Mouse (Mus musculus) MEL (cell line): ENCODE data around the gene Timp2. TPM values are rescaled to one million over a fixed set of nuclear protein-coding genes. Genes with fewer than 3 reads are reported as not detected.

Experiments
- DNase-seq: peaks from one replicate; pipeline ENCODE4 v3.0.0; 2011; ENCODE audit warnings: low read depth, low spot score
- H3K27ac ChIP-seq: 2 replicates; pipeline ENCODE4 v1.5.1; 2012; ENCODE audit warnings: low read depth, mild to moderate bottlenecking, control low read depth, low read length, moderate library complexity; ENCODE audit not compliant: control insufficient read depth
- H3K27me3 ChIP-seq, 2 experiments: fragments of 150-350 bp in 1 of 2; sonication (generic) in 1 of 2; 2 replicates each; pipeline ENCODE4 v1.6.1; 2012; ENCODE audit warnings: low read length in 2 of 2, mild to moderate bottlenecking in 2 of 2, improper control_type of control experiment in 1 of 2, moderate library complexity in 1 of 2; ENCODE audit not compliant: insufficient read depth in 2 of 2, control insufficient read depth in 1 of 2
- H3K36me3 ChIP-seq, 2 experiments: 2 replicates each; pipeline ENCODE4 v1.6.1; 2012 to 2014; ENCODE audit warnings: low read length in 2 of 2, improper control_type of control experiment in 1 of 2, inconsistent platforms in 1 of 2, mild to moderate bottlenecking in 1 of 2; ENCODE audit not compliant: insufficient read depth in 2 of 2, control insufficient read depth in 1 of 2
- H3K4me1 ChIP-seq, 2 experiments: fragments of 150-350 bp in 1 of 2; sonication (generic) in 1 of 2; 2 replicates each; pipeline ENCODE4 v1.6.1; 2012; ENCODE audit warnings: low read length in 2 of 2, improper control_type of control experiment in 1 of 2, mild to moderate bottlenecking in 1 of 2; ENCODE audit not compliant: insufficient read depth in 2 of 2, control insufficient read depth in 1 of 2
- H3K4me3 ChIP-seq, 2 experiments: fragments of 150-350 bp in 1 of 2; sonication (generic) in 1 of 2; 2 replicates each; pipeline ENCODE4 v1.5.1; 2012; ENCODE audit warnings: low read depth in 2 of 2, low read length in 2 of 2, mild to moderate bottlenecking in 2 of 2, moderate library complexity in 2 of 2, control low read depth in 1 of 2, improper control_type of control experiment in 1 of 2; ENCODE audit not compliant: control insufficient read depth in 1 of 2, insufficient read depth in 1 of 2
- H3K79me2 ChIP-seq: 2 replicates; pipeline ENCODE4 v1.6.1; 2012; ENCODE audit warnings: mild to moderate bottlenecking, low read length, moderate library complexity; ENCODE audit not compliant: control insufficient read depth, poor library complexity, insufficient read depth
- H3K9ac ChIP-seq: 2 replicates; pipeline ENCODE4 v1.6.1; 2012; ENCODE audit warnings: low read depth, mild to moderate bottlenecking, control low read depth, low read length, moderate library complexity; ENCODE audit not compliant: control insufficient read depth, poor library complexity, severe bottlenecking
- H3K9me3 ChIP-seq: fragments of 150-350 bp; sonication (generic); replicated peaks from 2 replicates; pipeline ENCODE4 v1.6.1; 2012; ENCODE audit warnings: mild to moderate bottlenecking, low read length, improper control_type of control experiment, moderate library complexity; ENCODE audit not compliant: insufficient read depth
- BHLHE40 ChIP-seq: IDR thresholded peaks from 2 replicates; pipeline ENCODE4 v1.6.1; 2012; ENCODE audit warnings: low read depth, mild to moderate bottlenecking, inconsistent platforms, low read length, improper control_type of control experiment, borderline replicate concordance
- CHD2 ChIP-seq: IDR thresholded peaks from 2 replicates; pipeline ENCODE4 v1.6.1; 2011; ENCODE audit warnings: low read length, improper control_type of control experiment
- CTCF ChIP-seq, 3 experiments: IDR thresholded peaks in 2 of 3; conservative IDR thresholded peaks in 1 of 3; 2 replicates each; pipeline ENCODE4 v1.5.1; 2011 to 2012; ENCODE audit warnings: low read length in 3 of 3, low read depth in 2 of 3, mild to moderate bottlenecking in 2 of 3, improper control_type of control experiment in 1 of 3, inconsistent platforms in 1 of 3, mixed read lengths in 1 of 3, moderate library complexity in 1 of 3; ENCODE audit not compliant: control insufficient read depth in 1 of 3, insufficient read depth in 1 of 3, poor library complexity in 1 of 3, severe bottlenecking in 1 of 3
- E2F4 ChIP-seq: IDR thresholded peaks from 2 replicates; pipeline ENCODE4 v1.6.1; 2011; ENCODE audit warnings: low read depth, low read length, improper control_type of control experiment, borderline replicate concordance
- ELF1 ChIP-seq: IDR thresholded peaks from 2 replicates; pipeline ENCODE4 v1.6.1; 2014; ENCODE audit warnings: low read depth, mild to moderate bottlenecking, inconsistent platforms, low read length, improper control_type of control experiment, moderate library complexity
- EP300 ChIP-seq, 2 experiments: IDR thresholded peaks; 2 replicates each; pipeline ENCODE4 v1.6.1; 2011; ENCODE audit warnings: improper control_type of control experiment in 2 of 2, low read length in 2 of 2, low read depth in 1 of 2, mild to moderate bottlenecking in 1 of 2
- ETS1 ChIP-seq: IDR thresholded peaks from 2 replicates; pipeline ENCODE4 v1.6.1; 2012; ENCODE audit warnings: low read depth, mild to moderate bottlenecking, inconsistent platforms, low read length, improper control_type of control experiment, moderate library complexity
- GABPA ChIP-seq: IDR thresholded peaks from 2 replicates; pipeline ENCODE4 v1.6.1; 2012; ENCODE audit warnings: low read depth, mild to moderate bottlenecking, inconsistent platforms, low read length, improper control_type of control experiment, moderate library complexity
- GATA1 ChIP-seq: IDR thresholded peaks from 2 replicates; pipeline ENCODE4 v1.6.1; 2011; ENCODE audit warnings: low read depth, low read length, improper control_type of control experiment
- HCFC1 ChIP-seq: IDR thresholded peaks from 2 replicates; pipeline ENCODE4 v1.6.1; 2012; ENCODE audit warnings: low read depth, mild to moderate bottlenecking, inconsistent platforms, low read length, improper control_type of control experiment, moderate library complexity
- KAT2A ChIP-seq: conservative IDR thresholded peaks from 2 replicates; pipeline ENCODE4 v1.6.1; 2012; ENCODE audit warnings: low read depth, low read length, improper control_type of control experiment, inconsistent platforms
- MAZ ChIP-seq: IDR thresholded peaks from 2 replicates; pipeline ENCODE4 v1.6.1; 2012; ENCODE audit warnings: low read depth, mild to moderate bottlenecking, inconsistent platforms, low read length, improper control_type of control experiment
- MEF2A ChIP-seq: IDR thresholded peaks from 2 replicates; pipeline ENCODE4 v1.6.1; 2014; ENCODE audit warnings: low read depth, mild to moderate bottlenecking, inconsistent platforms, low read length, improper control_type of control experiment; ENCODE audit not compliant: poor library complexity, insufficient replicate concordance, severe bottlenecking; ENCODE audit errors: extremely low read depth
- NRF1 ChIP-seq: IDR thresholded peaks from 2 replicates; pipeline ENCODE4 v1.6.1; 2014; ENCODE audit warnings: low read depth, mild to moderate bottlenecking, inconsistent platforms, low read length, improper control_type of control experiment, moderate library complexity; ENCODE audit not compliant: poor library complexity, insufficient read depth, severe bottlenecking
- POLR2A ChIP-seq, 2 experiments: IDR thresholded peaks; 2 replicates each; pipeline ENCODE4 v1.6.1; 2011 to 2012; ENCODE audit warnings: low read length in 2 of 2, mild to moderate bottlenecking in 2 of 2, control low read depth in 1 of 2, improper control_type of control experiment in 1 of 2, low read depth in 1 of 2, moderate library complexity in 1 of 2; ENCODE audit not compliant: control insufficient read depth in 1 of 2, insufficient read depth in 1 of 2, poor library complexity in 1 of 2
- POLR2AphosphoS5 ChIP-seq: IDR thresholded peaks from 2 replicates; pipeline ENCODE4 v1.6.1; 2012; ENCODE audit warnings: low read depth, borderline replicate concordance, mild to moderate bottlenecking, inconsistent platforms, low read length, moderate library complexity, mixed read lengths
- RAD21 ChIP-seq: IDR thresholded peaks from 2 replicates; pipeline ENCODE4 v1.6.1; 2011; ENCODE audit warnings: mild to moderate bottlenecking, low read depth, low read length, improper control_type of control experiment
- RCOR1 ChIP-seq: IDR thresholded peaks from 2 replicates; pipeline ENCODE4 v1.6.1; 2012; ENCODE audit warnings: low read depth, mild to moderate bottlenecking, inconsistent platforms, low read length, improper control_type of control experiment
- SIN3A ChIP-seq: IDR thresholded peaks from 2 replicates; pipeline ENCODE4 v1.6.1; 2012; ENCODE audit warnings: low read length, improper control_type of control experiment, inconsistent platforms
- SMC3 ChIP-seq: IDR thresholded peaks from 2 replicates; pipeline ENCODE4 v1.6.1; 2011; ENCODE audit warnings: low read depth, low read length, improper control_type of control experiment
- TBP ChIP-seq: IDR thresholded peaks from 2 replicates; pipeline ENCODE4 v1.8.0; 2011; ENCODE audit warnings: low read depth, low read length, improper control_type of control experiment
- UBTF ChIP-seq: IDR thresholded peaks from 2 replicates; pipeline ENCODE4 v1.6.1; 2012; ENCODE audit warnings: low read depth, mild to moderate bottlenecking, inconsistent platforms, low read length, improper control_type of control experiment, moderate library complexity, borderline replicate concordance; ENCODE audit not compliant: insufficient read depth
- USF1 ChIP-seq: IDR thresholded peaks from 2 replicates; pipeline ENCODE4 v1.6.1; 2014; ENCODE audit warnings: low read depth, mild to moderate bottlenecking, inconsistent platforms, low read length, improper control_type of control experiment, moderate library complexity
- ZC3H11A ChIP-seq: IDR thresholded peaks from 2 replicates; pipeline ENCODE4 v1.6.1; 2012; ENCODE audit warnings: low read depth, mild to moderate bottlenecking, inconsistent platforms, low read length, improper control_type of control experiment
- ZNF384 ChIP-seq: IDR thresholded peaks from 2 replicates; pipeline ENCODE4 v1.6.1; 2012; ENCODE audit warnings: low read depth, mild to moderate bottlenecking, inconsistent platforms, low read length, improper control_type of control experiment
- polyA plus RNA-seq, 2 experiments: library from polyadenylated mRNA; stranded (reverse) in 1 of 2; unstranded in 1 of 2; fragments of >175 nt in 1 of 2; fragments of >200 nt in 1 of 2; gene quantifications; 2 replicates each; pipeline versions ENCODE4 v1.2.1 to v1.2.4; 2012; ENCODE audit warnings: low replicate concordance in 2 of 2, low read depth in 1 of 2; ENCODE audit not compliant: insufficient read length in 2 of 2, insufficient read depth in 1 of 2, missing spikeins in 1 of 2
- total RNA-seq: library from RNA; depleted of rRNA; stranded (reverse); fragments of 300-350 nt; gene quantifications from 2 replicates; pipeline ENCODE4 v1.2.3, GENCODE M21; 2012

The Timp2 gene
- total and polyA plus RNA-seq, 3 experiments, result not detected

GRCm38 (mm10) chr11:118266666-118267046, 88.9 kb downstream of the Timp2 start:
- H3K4me1 ChIP-seq, result no peaks in the 10 kb centered on the region
- no peaks in the 10 kb centered on the region for H3K27me3 ChIP-seq
- H3K79me2 ChIP-seq, result no peaks in the 10 kb centered on the region
- TF ChIP-seq USF1, result no peak
- no peak for TF ChIP-seq GATA1
- TF ChIP-seq NRF1, result no peak
- no peak for TF ChIP-seq E2F4
- no peak for TF ChIP-seq KAT2A
- no peak for TF ChIP-seq POLR2AphosphoS5
- TF ChIP-seq SIN3A, result no peak
- TF ChIP-seq ETS1, result no peak
- TF ChIP-seq ZNF384, result no peak
- TF ChIP-seq CHD2, result no peak
- TF ChIP-seq BHLHE40, result no peak
- TF ChIP-seq HCFC1, result no peak
- no peak for TF ChIP-seq POLR2A (IDR thresholded peaks at IDR 0.05; ENCODE audit: control insufficient read depth in 1 of 2, insufficient read depth in 1 of 2, low read depth in 1 of 2, low read length in 2 of 2, poor library complexity in 1 of 2)
- TF ChIP-seq CTCF (IDR thresholded peaks at IDR 0.05 in 2 of 3, conservative IDR thresholded peaks at IDR 0.05 in 1 of 3; ENCODE audit: control insufficient read depth in 1 of 3, insufficient read depth in 1 of 3, low read depth in 2 of 3, low read length in 3 of 3, poor library complexity in 1 of 3, severe bottlenecking in 1 of 3), result no peak
- no peak for TF ChIP-seq RAD21
- TF ChIP-seq ELF1, result no peak
- no peak for TF ChIP-seq EP300 (IDR thresholded peaks at IDR 0.05; ENCODE audit: low read depth in 1 of 2, low read length in 2 of 2)
- TF ChIP-seq SMC3, result no peak
- no peak for TF ChIP-seq ZC3H11A
- DNase-seq, result no peak
- H3K9me3 ChIP-seq, result no peaks in the 10 kb centered on the region
- H3K27ac ChIP-seq, result no peak overlapping the region
- peaks cover 0 to 31% of the 10 kb centered on the region in 2 experiments; a peak in 2 of 4 replicates for H3K36me3 ChIP-seq
- H3K4me3 ChIP-seq, result no peak overlapping the region
- H3K9ac ChIP-seq, result no peak overlapping the region

GRCm38 (mm10) chr11:118266044-118266665, 89.4 kb downstream of the Timp2 start:
- no peaks in the 10 kb centered on the region for H3K4me1 ChIP-seq
- H3K79me2 ChIP-seq, result no peaks in the 10 kb centered on the region
- no peaks in the 10 kb centered on the region for H3K27me3 ChIP-seq
- H3K9me3 ChIP-seq, result no peaks in the 10 kb centered on the region
- no peak overlapping the region for H3K27ac ChIP-seq
- H3K36me3 ChIP-seq, result peaks cover 0 to 30% of the 10 kb centered on the region in 2 experiments; a peak in 2 of 4 replicates
- TF ChIP-seq BHLHE40 (no peak), POLR2AphosphoS5 (no peak), ETS1 (no peak), E2F4 (no peak), ELF1 (no peak), RAD21 (no peak), GABPA (no peak), UBTF (no peak), TBP (no peak), RCOR1 (no peak), MEF2A (no peak), POLR2A (IDR thresholded peaks at IDR 0.05; ENCODE audit: control insufficient read depth in 1 of 2, insufficient read depth in 1 of 2, low read depth in 1 of 2, low read length in 2 of 2, poor library complexity in 1 of 2) (no peak), HCFC1 (no peak), MAZ (no peak)
- H3K9ac ChIP-seq, result no peak overlapping the region
- no peak overlapping the region for H3K4me3 ChIP-seq
- DNase-seq, result no peak
